Mouse (Mus musculus): Measurements from ENCODE around the gene Ggt1. TPM values are rescaled to one million over a fixed set of nuclear protein-coding genes. Genes with fewer than 3 reads are reported as not detected.
A peak's percentile ranks its signal among the peaks of the same experiment; 100 is the strongest.

Gene Ggt1
- polyA plus RNA-seq (2015; fragmentation: Nextera tagmentation; extraction: Ambion mirVana) = 1.3 and 2.0 TPM in 2 replicates

DNA sequence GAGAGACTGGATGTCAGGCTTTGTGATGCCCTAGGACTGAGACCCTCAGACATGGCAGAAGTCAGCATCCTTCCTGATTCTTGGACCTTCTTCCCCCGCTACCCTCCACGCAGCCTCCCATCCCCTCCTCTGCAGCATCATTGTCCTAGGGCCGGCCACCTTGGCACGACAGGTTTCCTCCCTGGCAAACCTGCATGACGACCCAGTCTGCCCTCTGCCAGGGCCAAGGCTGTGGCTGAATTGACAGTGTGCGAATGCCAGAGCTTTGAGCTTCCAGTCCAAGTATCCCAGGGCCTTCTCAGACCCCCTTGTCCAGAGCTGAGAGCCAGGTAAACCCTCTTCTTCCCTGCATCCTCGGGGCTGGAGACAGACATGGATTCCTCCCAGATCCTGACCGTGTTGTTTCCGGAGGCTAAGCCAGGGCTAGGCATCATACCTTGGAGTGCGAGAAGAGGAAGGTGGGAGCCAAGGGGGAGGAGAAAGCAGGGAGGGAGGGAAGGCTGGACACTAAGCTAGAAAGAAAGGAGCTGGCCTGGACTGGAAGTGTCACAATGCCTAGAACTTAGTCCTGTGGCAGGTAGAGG lies at the start of gene Ggt1:
Gene Ggt1 (plus strand): TSS at position 534 of the 584 bp plus-strand sequence.
- Histone ChIP-seq H3K9me3 (replicated peaks) (no peaks in the 10 kb centered on the region), H3K4me2 (peak within 1 kb of the TSS; percentile 82)

DNA sequence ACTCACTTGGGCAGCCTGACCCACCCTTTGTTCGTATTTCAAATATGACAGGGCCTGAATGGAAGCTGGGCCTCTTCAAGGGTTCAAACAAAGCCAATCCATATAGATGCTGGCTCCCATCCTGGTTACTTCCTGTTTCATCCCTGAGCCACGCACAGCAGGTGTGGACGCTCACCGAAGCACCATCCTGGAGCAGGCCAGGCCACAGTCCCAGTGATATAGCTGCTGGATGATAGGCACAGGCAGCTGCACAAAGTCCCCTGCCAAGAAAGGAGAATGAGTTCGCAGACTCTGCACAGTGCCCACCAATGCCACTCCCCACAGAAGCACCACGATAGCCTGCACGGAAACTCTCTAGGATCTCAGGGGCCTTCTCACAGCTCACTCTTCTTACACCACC lies 49.5 kb upstream of the Ggt1 start:
- Histone ChIP-seq H3K9me3 (replicated peaks) (no peaks in the 10 kb centered on the region), H3K27ac (replicated peaks) (no peak overlapping the region), H3K9ac (replicated peaks) (no peak overlapping the region), H3K27me3 (replicated peaks) (no peaks in the 10 kb centered on the region), H3K4me3 (replicated peaks) (no peak overlapping the region), H3K4me1 (peaks cover 20% of the 10 kb centered on the region), H3K4me2 (no peak overlapping the region), H3K36me3 (peaks cover 51% of the 10 kb centered on the region)
- ATAC-seq (ENCODE audit: low FRiP score) = no peak
- 96% methylated on average over 7 of the region's 7 CpGs for WGBS

More for the DNA sequence above, at the start of gene Ggt1:
- ATAC-seq (ENCODE audit: low FRiP score) = no peak
- Histone ChIP-seq H3K36me3 (peaks cover 9% of the 10 kb centered on the region), H3K4me3 (replicated peaks) (peak within 1 kb of the TSS; percentile 74), H3K9ac (replicated peaks) (peak within 1 kb of the TSS; percentile 91), H3K4me1 (peaks cover 44% of the 10 kb centered on the region), H3K27ac (replicated peaks) (peak within 1 kb of the TSS; percentile 96), H3K27me3 (replicated peaks) (peaks cover 13% of the 10 kb centered on the region; the same call in 1 of the 2 replicates)
- 61% methylated on average over 10 of the region's 10 CpGs for WGBS

DNA sequence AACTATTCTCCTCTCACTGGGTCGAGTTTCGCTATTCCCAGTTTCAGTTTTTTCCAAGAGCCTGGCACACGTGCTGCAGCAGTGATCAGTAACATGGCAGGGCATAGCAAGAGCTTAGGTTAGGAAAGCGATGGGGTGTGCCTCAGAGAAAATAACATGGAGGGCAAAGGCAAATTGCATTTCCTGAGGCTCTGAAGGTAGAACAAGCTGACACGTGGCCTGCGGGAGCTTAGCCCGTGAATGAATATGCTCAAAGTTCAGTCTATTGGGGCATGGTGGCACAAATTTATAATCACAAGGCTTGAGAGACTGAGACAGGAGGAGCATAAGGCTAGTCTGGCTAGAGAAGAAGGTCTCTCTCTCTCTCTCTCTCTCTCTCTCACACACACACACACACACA lies 48.6 kb upstream of the Ggt1 start:
- Histone ChIP-seq H3K4me3 (replicated peaks) (no peak overlapping the region), H3K9ac (replicated peaks) (no peak overlapping the region), H3K27me3 (replicated peaks) (no peaks in the 10 kb centered on the region), H3K4me1 (peaks cover 20% of the 10 kb centered on the region), H3K27ac (replicated peaks) (no peak overlapping the region), H3K36me3 (peaks cover 42% of the 10 kb centered on the region), H3K4me2 (no peak overlapping the region), H3K9me3 (replicated peaks) (no peaks in the 10 kb centered on the region)
- 91% methylated on average over 7 of the region's 7 CpGs for WGBS
- ATAC-seq (ENCODE audit: low FRiP score) = no peak

DNA sequence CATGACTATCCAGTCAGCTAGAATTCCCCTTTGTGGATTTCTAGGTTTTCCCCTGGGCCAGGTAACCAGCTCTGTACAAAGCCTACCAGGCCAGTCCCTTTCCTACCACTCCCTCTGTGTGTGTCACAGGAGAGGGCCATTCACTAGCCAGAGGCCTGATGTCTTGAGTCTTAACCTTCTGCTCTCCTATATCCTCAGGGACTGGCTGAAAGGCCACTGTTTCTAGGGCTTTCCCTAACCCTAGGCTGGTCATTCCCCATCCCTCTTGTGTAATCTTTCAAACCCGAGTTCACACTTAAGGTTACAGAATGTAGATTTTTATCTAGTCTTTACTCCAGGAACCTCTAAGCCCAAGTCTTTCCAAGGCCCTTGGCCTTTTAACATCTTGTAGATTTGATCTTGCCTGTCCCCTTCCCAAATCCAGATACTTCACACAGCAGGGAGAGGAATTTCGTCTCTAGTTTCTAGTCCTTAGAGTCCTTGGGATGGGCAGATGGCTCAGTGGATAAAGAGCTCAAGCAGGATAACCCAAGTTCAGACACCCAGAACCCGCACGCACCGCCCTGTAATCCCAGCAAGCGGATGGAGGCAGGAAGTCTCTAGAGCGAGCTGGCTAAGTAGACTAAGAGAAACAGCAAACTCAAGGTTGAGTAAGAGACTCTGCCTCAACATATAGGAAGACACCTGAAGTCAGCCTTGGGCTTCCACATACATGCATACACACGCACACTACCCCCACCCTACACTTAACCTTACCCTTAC lies 47.9 kb upstream of the Ggt1 start:
- peaks cover 35% of the 10 kb centered on the region for H3K36me3 ChIP-seq
- no peaks in the 10 kb centered on the region for H3K27me3 ChIP-seq (replicated peaks)
- H3K4me3 ChIP-seq (replicated peaks) = no peak overlapping the region
- H3K9ac ChIP-seq (replicated peaks) = no peak overlapping the region
- no peaks in the 10 kb centered on the region for H3K9me3 ChIP-seq (replicated peaks)
- no peak overlapping the region for H3K4me2 ChIP-seq
- H3K4me1 ChIP-seq = peaks cover 21% of the 10 kb centered on the region
- ATAC-seq (ENCODE audit: low FRiP score) = no peak
- H3K27ac ChIP-seq (replicated peaks) = no peak overlapping the region
- 97% methylated on average over 8 of the region's 8 CpGs for WGBS

DNA sequence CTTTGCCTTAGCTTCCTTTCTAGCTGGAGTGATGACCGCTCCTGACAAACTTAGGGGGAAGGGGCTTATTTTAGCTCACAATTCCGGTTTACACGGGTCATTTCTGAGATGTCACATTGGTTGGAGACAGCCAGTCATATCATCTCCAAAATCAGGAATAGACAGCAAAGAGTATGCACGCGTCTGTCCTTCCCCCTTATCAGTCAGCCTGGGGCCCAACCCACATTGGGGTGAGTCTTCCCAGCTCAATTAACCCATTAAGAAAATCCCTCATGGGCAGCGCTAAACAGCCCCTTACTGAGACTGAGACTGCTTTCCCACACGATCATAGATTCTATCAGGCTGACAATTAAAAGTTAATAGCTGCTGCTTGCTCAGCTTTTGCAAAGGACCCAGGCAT lies 47.0 kb upstream of the Ggt1 start:
- ATAC-seq (ENCODE audit: low FRiP score) = no peak
- 77% methylated on average over 7 of the region's 7 CpGs for WGBS
- no peaks in the 10 kb centered on the region for H3K27me3 ChIP-seq (replicated peaks)
- H3K36me3 ChIP-seq = peaks cover 29% of the 10 kb centered on the region
- no peak overlapping the region for H3K4me3 ChIP-seq (replicated peaks)
- no peaks in the 10 kb centered on the region for H3K9me3 ChIP-seq (replicated peaks)
- H3K4me1 ChIP-seq = peaks cover 30% of the 10 kb centered on the region
- H3K9ac ChIP-seq (replicated peaks) = no peak overlapping the region
- H3K4me2 ChIP-seq = no peak overlapping the region
- H3K27ac ChIP-seq (replicated peaks) = no peak overlapping the region

DNA sequence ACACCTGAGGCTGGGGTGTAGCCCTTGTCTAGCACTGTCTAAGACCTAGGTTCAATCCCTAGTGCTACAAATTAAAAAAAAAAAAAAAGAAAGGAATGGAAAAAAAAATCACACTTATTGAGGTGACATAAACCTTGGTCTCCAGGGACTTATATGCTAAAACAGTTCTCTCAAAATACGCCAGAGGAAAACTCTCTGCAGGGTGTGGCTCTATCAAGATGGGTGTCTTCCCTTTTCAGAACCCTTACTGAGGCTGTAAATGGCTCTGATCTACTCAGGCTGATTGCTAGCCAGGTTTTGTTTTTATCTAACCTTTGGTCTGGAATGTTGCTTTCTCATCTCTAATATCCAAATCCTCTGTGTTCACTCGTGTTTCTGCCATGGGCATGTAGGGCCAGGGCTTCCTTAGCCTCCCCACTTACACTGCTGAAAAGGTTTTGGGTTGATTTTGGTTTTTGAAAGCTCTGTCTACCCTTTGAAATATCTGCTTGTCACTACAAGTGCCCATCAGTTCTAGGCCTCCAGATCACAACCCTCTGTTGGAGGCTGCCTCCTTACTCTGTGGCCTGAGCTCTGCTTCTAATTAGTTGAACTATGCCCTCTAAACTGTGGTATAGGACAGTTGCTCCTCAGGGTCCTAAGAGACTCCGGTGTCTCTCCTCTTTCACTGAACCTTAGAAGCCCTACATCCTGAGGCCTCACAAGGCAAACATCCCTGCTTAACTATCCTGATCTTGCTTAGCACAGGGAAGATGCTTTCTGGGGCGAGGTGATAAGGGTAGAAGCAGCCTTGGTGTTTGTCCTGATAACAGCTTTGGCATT lies 46.0 kb upstream of the Ggt1 start:
- Histone ChIP-seq H3K27ac (replicated peaks) (no peak overlapping the region), H3K9ac (replicated peaks) (peak overlapping the region; percentile 94; the same call in 1 of the 2 replicates), H3K36me3 (peaks cover 29% of the 10 kb centered on the region), H3K27me3 (replicated peaks) (no peaks in the 10 kb centered on the region), H3K4me2 (peak overlapping the region; percentile 73), H3K4me3 (replicated peaks) (0 out of 2 replicates have a peak overlapping the region, but pooled peaks have one; percentile 91), H3K9me3 (replicated peaks) (no peaks in the 10 kb centered on the region), H3K4me1 (peaks cover 37% of the 10 kb centered on the region)
- no peak for ATAC-seq (ENCODE audit: low FRiP score)
- WGBS = 83% methylated on average over 4 of the region's 4 CpGs

DNA sequence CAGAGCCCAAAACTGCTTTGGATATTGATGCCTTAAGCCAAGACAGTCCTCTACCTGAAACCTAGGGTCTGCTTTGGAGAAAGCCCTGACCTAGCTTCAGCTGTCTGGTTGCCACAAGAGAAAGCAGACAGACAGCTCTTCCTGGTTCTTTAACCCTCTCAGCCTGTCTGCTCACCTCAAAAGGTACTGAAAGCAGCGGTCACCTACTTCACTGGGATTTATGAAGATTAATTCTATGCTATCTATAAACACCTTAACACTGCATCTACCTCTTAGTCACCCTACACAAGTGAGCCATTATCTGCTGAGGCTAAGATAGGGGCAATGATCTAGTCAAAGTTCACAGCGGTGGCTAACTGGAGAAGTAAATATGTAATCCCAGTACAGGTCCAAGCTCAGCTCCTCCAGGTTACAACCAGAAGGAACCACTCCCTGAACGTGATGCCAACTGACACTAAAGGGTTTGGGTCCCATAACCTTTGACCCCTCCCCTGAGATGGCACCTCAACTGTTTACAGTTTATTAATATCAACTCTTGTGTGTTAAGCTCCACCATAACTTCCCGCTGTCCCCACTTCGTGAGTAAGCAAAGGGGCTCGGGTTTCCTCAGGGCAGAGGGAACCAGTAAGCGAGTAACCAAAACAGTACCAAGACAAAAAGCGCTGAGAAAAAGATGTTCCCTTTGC lies 45.2 kb upstream of the Ggt1 start:
- no peaks in the 10 kb centered on the region for H3K9me3 ChIP-seq (replicated peaks)
- H3K9ac ChIP-seq (replicated peaks) = peak overlapping the region; percentile 94
- ATAC-seq (ENCODE audit: low FRiP score) = no peak
- H3K36me3 ChIP-seq = peaks cover 29% of the 10 kb centered on the region
- peaks cover 45% of the 10 kb centered on the region for H3K4me1 ChIP-seq
- no peaks in the 10 kb centered on the region for H3K27me3 ChIP-seq (replicated peaks)
- H3K4me2 ChIP-seq = peak overlapping the region; percentile 73
- 31% methylated on average over 8 of the region's 8 CpGs for WGBS
- H3K27ac ChIP-seq (replicated peaks) = peak overlapping the region; percentile 99
- H3K4me3 ChIP-seq (replicated peaks) = peak overlapping the region; percentile 91

DNA sequence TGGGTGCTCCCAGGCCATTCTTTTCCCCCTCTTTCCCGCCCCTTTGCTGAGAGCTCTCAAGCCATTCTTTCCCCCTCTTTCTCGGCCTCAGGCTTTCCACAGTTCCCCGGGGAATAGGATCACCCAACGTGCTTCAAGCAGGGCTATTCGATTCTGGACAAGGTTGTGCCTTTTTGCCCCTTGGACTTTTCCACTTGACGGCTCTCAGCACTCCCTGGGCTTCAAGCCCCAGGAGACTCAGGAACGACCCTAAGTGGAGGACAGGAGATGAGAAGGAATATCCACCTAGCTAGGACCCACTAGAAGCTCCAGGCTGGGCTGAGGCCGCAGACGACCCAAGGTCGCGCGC lies 44.7 kb upstream of the Ggt1 start:
- ATAC-seq (ENCODE audit: low FRiP score) = no peak
- peak overlapping the region; percentile 94 for H3K9ac ChIP-seq (replicated peaks)
- H3K9me3 ChIP-seq (replicated peaks) = no peaks in the 10 kb centered on the region
- 1% methylated on average over 12 of the region's 12 CpGs for WGBS
- H3K27me3 ChIP-seq (replicated peaks) = no peaks in the 10 kb centered on the region
- H3K4me2 ChIP-seq = peak overlapping the region; percentile 73
- peak overlapping the region; percentile 99 for H3K27ac ChIP-seq (replicated peaks)
- H3K4me3 ChIP-seq (replicated peaks) = peak overlapping the region; percentile 91
- H3K36me3 ChIP-seq = peaks cover 29% of the 10 kb centered on the region
- H3K4me1 ChIP-seq = peaks cover 49% of the 10 kb centered on the region

DNA sequence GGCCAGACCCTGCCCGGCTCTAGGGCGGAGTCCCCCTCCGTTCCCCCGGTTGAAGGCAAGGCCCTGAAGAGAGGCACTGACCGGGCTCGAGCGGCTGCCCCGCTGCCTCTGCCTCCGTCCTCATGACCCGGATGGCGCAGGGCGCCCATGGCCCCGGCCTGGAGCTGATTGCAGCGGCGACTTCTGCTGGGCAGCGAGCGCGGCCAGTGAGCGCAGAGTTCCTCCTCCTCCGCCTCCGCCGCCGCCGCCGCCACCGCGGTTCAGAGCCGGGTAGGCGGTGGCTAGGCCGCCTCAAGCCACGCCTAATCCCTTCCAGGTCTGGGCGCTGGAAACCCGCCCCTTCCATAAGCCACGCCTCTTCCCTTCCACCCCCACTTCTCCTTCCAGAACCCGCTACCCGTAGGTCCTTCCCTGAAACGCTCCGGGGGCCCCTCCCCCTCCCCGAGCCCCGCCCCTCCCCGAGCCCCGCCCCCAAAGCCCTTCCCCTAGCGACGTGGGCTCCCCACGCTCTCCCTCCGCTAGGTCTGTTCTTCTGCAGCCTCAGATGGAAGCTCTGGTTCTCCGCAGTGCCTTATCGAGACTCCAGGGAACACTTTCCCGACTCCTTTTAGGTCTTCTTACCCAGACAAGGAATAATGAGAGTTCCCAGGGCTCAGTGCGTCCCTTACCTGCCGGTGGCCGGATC lies 44.2 kb upstream of the Ggt1 start, which contains the start of gene Snrpd3:
Gene Snrpd3 (plus strand): TSS at position 479 of the 685 bp plus-strand sequence.
- H3K9me3 ChIP-seq (replicated peaks) = no peaks in the 10 kb centered on the region
- peak within 1 kb of the TSS; percentile 73 for H3K4me2 ChIP-seq
- H3K27ac ChIP-seq (replicated peaks) = peak within 1 kb of the TSS; percentile 99
- no peaks in the 10 kb centered on the region for H3K27me3 ChIP-seq (replicated peaks)
- H3K4me3 ChIP-seq (replicated peaks) = peak within 1 kb of the TSS; percentile 91
- peak within 1 kb of the TSS; percentile 94 for H3K9ac ChIP-seq (replicated peaks)
- peak; percentile 98 for ATAC-seq (ENCODE audit: low FRiP score)
- H3K36me3 ChIP-seq = peaks cover 30% of the 10 kb centered on the region
- 0% methylated on average over 40 of the region's 52 CpGs for WGBS
- H3K4me1 ChIP-seq = peaks cover 54% of the 10 kb centered on the region

DNA sequence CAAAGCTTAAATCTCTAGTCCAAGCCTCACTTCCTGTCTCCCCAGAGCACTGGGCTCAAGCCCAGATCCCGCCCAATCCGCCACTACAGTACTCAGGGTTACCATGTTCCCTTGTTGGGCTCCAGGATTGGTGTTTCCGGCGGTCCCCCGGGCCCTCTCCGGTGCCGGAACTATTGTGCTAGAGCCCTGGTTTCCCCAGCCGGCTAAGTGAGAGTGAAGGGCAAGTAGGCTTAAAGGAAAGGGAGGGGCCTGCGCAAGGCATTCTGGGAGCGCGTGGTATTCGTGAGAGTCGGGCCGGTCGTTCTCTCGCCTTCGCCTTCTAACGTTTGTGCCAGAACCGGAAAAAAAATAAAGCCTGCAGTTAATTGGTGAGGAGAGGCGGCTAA lies 43.7 kb upstream of the Ggt1 start, which contains the start of gene Gucd1:
Gene Gucd1 (minus strand): TSS at position 215 of the 386 bp plus-strand sequence.
- peak within 1 kb of the TSS; percentile 99 for H3K27ac ChIP-seq (replicated peaks)
- WGBS = under 1% methylated on average over 20 of the region's 20 CpGs
- no peaks in the 10 kb centered on the region for H3K9me3 ChIP-seq (replicated peaks)
- no peaks in the 10 kb centered on the region for H3K27me3 ChIP-seq (replicated peaks)
- peak within 1 kb of the TSS; percentile 73 for H3K4me2 ChIP-seq
- H3K4me3 ChIP-seq (replicated peaks) = peak within 1 kb of the TSS; percentile 91
- ATAC-seq (ENCODE audit: low FRiP score) = peak; percentile 93
- peak within 1 kb of the TSS; percentile 94 for H3K9ac ChIP-seq (replicated peaks)
- peaks cover 34% of the 10 kb centered on the region for H3K36me3 ChIP-seq
- H3K4me1 ChIP-seq = peaks cover 54% of the 10 kb centered on the region

Measured in neural tube, embryonic 15.5 days (tissue).